Mouse (Mus musculus) MEL (cell line): Measurements from ENCODE around the gene Ints4. TPM values are rescaled to one million over a fixed set of nuclear protein-coding genes. Genes with fewer than 3 reads are reported as not detected.

ENCODE experiments used
- DNase-seq: peaks from one replicate; pipeline ENCODE4 v3.0.0; 2011; ENCODE audit warnings: low read depth, low spot score
- H3K27ac ChIP-seq: 2 replicates; pipeline ENCODE4 v1.5.1; 2012; ENCODE audit warnings: low read depth, mild to moderate bottlenecking, control low read depth, low read length, moderate library complexity; ENCODE audit not compliant: control insufficient read depth
- H3K27me3 ChIP-seq, 2 experiments: fragments of 150-350 bp in 1 of 2; sonication (generic) in 1 of 2; 2 replicates each; pipeline ENCODE4 v1.6.1; 2012; ENCODE audit warnings: low read length in 2 of 2, mild to moderate bottlenecking in 2 of 2, improper control_type of control experiment in 1 of 2, moderate library complexity in 1 of 2; ENCODE audit not compliant: insufficient read depth in 2 of 2, control insufficient read depth in 1 of 2
- H3K36me3 ChIP-seq, 2 experiments: 2 replicates each; pipeline ENCODE4 v1.6.1; 2012 to 2014; ENCODE audit warnings: low read length in 2 of 2, improper control_type of control experiment in 1 of 2, inconsistent platforms in 1 of 2, mild to moderate bottlenecking in 1 of 2; ENCODE audit not compliant: insufficient read depth in 2 of 2, control insufficient read depth in 1 of 2
- H3K4me1 ChIP-seq, 2 experiments: fragments of 150-350 bp in 1 of 2; sonication (generic) in 1 of 2; 2 replicates each; pipeline ENCODE4 v1.6.1; 2012; ENCODE audit warnings: low read length in 2 of 2, improper control_type of control experiment in 1 of 2, mild to moderate bottlenecking in 1 of 2; ENCODE audit not compliant: insufficient read depth in 2 of 2, control insufficient read depth in 1 of 2
- H3K4me3 ChIP-seq, 2 experiments: fragments of 150-350 bp in 1 of 2; sonication (generic) in 1 of 2; 2 replicates each; pipeline ENCODE4 v1.5.1; 2012; ENCODE audit warnings: low read depth in 2 of 2, low read length in 2 of 2, mild to moderate bottlenecking in 2 of 2, moderate library complexity in 2 of 2, control low read depth in 1 of 2, improper control_type of control experiment in 1 of 2; ENCODE audit not compliant: control insufficient read depth in 1 of 2, insufficient read depth in 1 of 2
- H3K79me2 ChIP-seq: 2 replicates; pipeline ENCODE4 v1.6.1; 2012; ENCODE audit warnings: mild to moderate bottlenecking, low read length, moderate library complexity; ENCODE audit not compliant: control insufficient read depth, poor library complexity, insufficient read depth
- H3K9ac ChIP-seq: 2 replicates; pipeline ENCODE4 v1.6.1; 2012; ENCODE audit warnings: low read depth, mild to moderate bottlenecking, control low read depth, low read length, moderate library complexity; ENCODE audit not compliant: control insufficient read depth, poor library complexity, severe bottlenecking
- H3K9me3 ChIP-seq: fragments of 150-350 bp; sonication (generic); replicated peaks from 2 replicates; pipeline ENCODE4 v1.6.1; 2012; ENCODE audit warnings: mild to moderate bottlenecking, low read length, improper control_type of control experiment, moderate library complexity; ENCODE audit not compliant: insufficient read depth
- CHD2 ChIP-seq: IDR thresholded peaks from 2 replicates; pipeline ENCODE4 v1.6.1; 2011; ENCODE audit warnings: low read length, improper control_type of control experiment
- ELF1 ChIP-seq: IDR thresholded peaks from 2 replicates; pipeline ENCODE4 v1.6.1; 2014; ENCODE audit warnings: low read depth, mild to moderate bottlenecking, inconsistent platforms, low read length, improper control_type of control experiment, moderate library complexity
- EP300 ChIP-seq, 2 experiments: IDR thresholded peaks; 2 replicates each; pipeline ENCODE4 v1.6.1; 2011; ENCODE audit warnings: improper control_type of control experiment in 2 of 2, low read length in 2 of 2, low read depth in 1 of 2, mild to moderate bottlenecking in 1 of 2
- HCFC1 ChIP-seq: IDR thresholded peaks from 2 replicates; pipeline ENCODE4 v1.6.1; 2012; ENCODE audit warnings: low read depth, mild to moderate bottlenecking, inconsistent platforms, low read length, improper control_type of control experiment, moderate library complexity
- JUND ChIP-seq: IDR thresholded peaks from 2 replicates; pipeline ENCODE4 v1.6.1; 2011; ENCODE audit warnings: low read depth, mild to moderate bottlenecking, improper control_type of control experiment, low read length
- MAFK ChIP-seq: IDR thresholded peaks from 2 replicates; pipeline ENCODE4 v1.6.1; 2011; ENCODE audit warnings: low read depth, mild to moderate bottlenecking, low read length, improper control_type of control experiment, borderline replicate concordance
- MAX ChIP-seq: IDR thresholded peaks from 2 replicates; pipeline ENCODE4 v1.6.1; 2011; ENCODE audit warnings: low read length, improper control_type of control experiment
- MAZ ChIP-seq: IDR thresholded peaks from 2 replicates; pipeline ENCODE4 v1.6.1; 2012; ENCODE audit warnings: low read depth, mild to moderate bottlenecking, inconsistent platforms, low read length, improper control_type of control experiment
- MEF2A ChIP-seq: IDR thresholded peaks from 2 replicates; pipeline ENCODE4 v1.6.1; 2014; ENCODE audit warnings: low read depth, mild to moderate bottlenecking, inconsistent platforms, low read length, improper control_type of control experiment; ENCODE audit not compliant: poor library complexity, insufficient replicate concordance, severe bottlenecking; ENCODE audit errors: extremely low read depth
- MXI1 ChIP-seq: IDR thresholded peaks from 2 replicates; pipeline ENCODE4 v1.6.1; 2011; ENCODE audit warnings: mild to moderate bottlenecking, low read depth, low read length, improper control_type of control experiment
- MYC ChIP-seq: IDR thresholded peaks from 2 replicates; pipeline ENCODE4 v1.6.1; 2011; ENCODE audit warnings: low read depth, mild to moderate bottlenecking, low read length, improper control_type of control experiment, moderate library complexity
- NELFE ChIP-seq: IDR thresholded peaks from 2 replicates; pipeline ENCODE4 v1.6.1; 2011; ENCODE audit warnings: low read depth, low read length, improper control_type of control experiment
- NRF1 ChIP-seq: IDR thresholded peaks from 2 replicates; pipeline ENCODE4 v1.6.1; 2014; ENCODE audit warnings: low read depth, mild to moderate bottlenecking, inconsistent platforms, low read length, improper control_type of control experiment, moderate library complexity; ENCODE audit not compliant: poor library complexity, insufficient read depth, severe bottlenecking
- POLR2A ChIP-seq, 2 experiments: IDR thresholded peaks; 2 replicates each; pipeline ENCODE4 v1.6.1; 2011 to 2012; ENCODE audit warnings: low read length in 2 of 2, mild to moderate bottlenecking in 2 of 2, control low read depth in 1 of 2, improper control_type of control experiment in 1 of 2, low read depth in 1 of 2, moderate library complexity in 1 of 2; ENCODE audit not compliant: control insufficient read depth in 1 of 2, insufficient read depth in 1 of 2, poor library complexity in 1 of 2
- POLR2AphosphoS2 ChIP-seq: IDR thresholded peaks from 2 replicates; pipeline ENCODE4 v1.6.1; 2011; ENCODE audit warnings: low read length, improper control_type of control experiment
- SIN3A ChIP-seq: IDR thresholded peaks from 2 replicates; pipeline ENCODE4 v1.6.1; 2012; ENCODE audit warnings: low read length, improper control_type of control experiment, inconsistent platforms
- SMC3 ChIP-seq: IDR thresholded peaks from 2 replicates; pipeline ENCODE4 v1.6.1; 2011; ENCODE audit warnings: low read depth, low read length, improper control_type of control experiment
- TBP ChIP-seq: IDR thresholded peaks from 2 replicates; pipeline ENCODE4 v1.8.0; 2011; ENCODE audit warnings: low read depth, low read length, improper control_type of control experiment
- TCF12 ChIP-seq: IDR thresholded peaks from 2 replicates; pipeline ENCODE4 v1.6.1; 2014; ENCODE audit warnings: low read depth, mild to moderate bottlenecking, inconsistent platforms, low read length, improper control_type of control experiment, moderate library complexity
- UBTF ChIP-seq: IDR thresholded peaks from 2 replicates; pipeline ENCODE4 v1.6.1; 2012; ENCODE audit warnings: low read depth, mild to moderate bottlenecking, inconsistent platforms, low read length, improper control_type of control experiment, moderate library complexity, borderline replicate concordance; ENCODE audit not compliant: insufficient read depth
- USF1 ChIP-seq: IDR thresholded peaks from 2 replicates; pipeline ENCODE4 v1.6.1; 2014; ENCODE audit warnings: low read depth, mild to moderate bottlenecking, inconsistent platforms, low read length, improper control_type of control experiment, moderate library complexity
- USF2 ChIP-seq, 2 experiments: IDR thresholded peaks; 2 replicates each; pipeline ENCODE4 v1.6.1; 2011 to 2012; ENCODE audit warnings: improper control_type of control experiment in 2 of 2, low read length in 2 of 2, borderline replicate concordance in 1 of 2, inconsistent platforms in 1 of 2, low read depth in 1 of 2, mild to moderate bottlenecking in 1 of 2; ENCODE audit not compliant: insufficient read depth in 1 of 2
- ZKSCAN1 ChIP-seq: IDR thresholded peaks from 2 replicates; pipeline ENCODE4 v1.6.1; 2012; ENCODE audit warnings: low read depth, mild to moderate bottlenecking, inconsistent platforms, low read length, improper control_type of control experiment, moderate library complexity
- ZMIZ1 ChIP-seq: IDR thresholded peaks from 2 replicates; pipeline ENCODE4 v1.6.1; 2012; ENCODE audit warnings: low read depth, mild to moderate bottlenecking, inconsistent platforms, low read length, improper control_type of control experiment, moderate library complexity
- ZNF384 ChIP-seq: IDR thresholded peaks from 2 replicates; pipeline ENCODE4 v1.6.1; 2012; ENCODE audit warnings: low read depth, mild to moderate bottlenecking, inconsistent platforms, low read length, improper control_type of control experiment
- polyA plus RNA-seq, 2 experiments: library from polyadenylated mRNA; stranded (reverse) in 1 of 2; unstranded in 1 of 2; fragments of >175 nt in 1 of 2; fragments of >200 nt in 1 of 2; gene quantifications; 2 replicates each; pipeline versions ENCODE4 v1.2.1 to v1.2.4; 2012; ENCODE audit warnings: low replicate concordance in 2 of 2, low read depth in 1 of 2; ENCODE audit not compliant: insufficient read length in 2 of 2, insufficient read depth in 1 of 2, missing spikeins in 1 of 2
- total RNA-seq: library from RNA; depleted of rRNA; stranded (reverse); fragments of 300-350 nt; gene quantifications from 2 replicates; pipeline ENCODE4 v1.2.3, GENCODE M21; 2012

Ints4 gene
- total and polyA plus RNA-seq, 3 experiments, result 53.7 to 73.9 TPM; not detected in 1

DNA sequence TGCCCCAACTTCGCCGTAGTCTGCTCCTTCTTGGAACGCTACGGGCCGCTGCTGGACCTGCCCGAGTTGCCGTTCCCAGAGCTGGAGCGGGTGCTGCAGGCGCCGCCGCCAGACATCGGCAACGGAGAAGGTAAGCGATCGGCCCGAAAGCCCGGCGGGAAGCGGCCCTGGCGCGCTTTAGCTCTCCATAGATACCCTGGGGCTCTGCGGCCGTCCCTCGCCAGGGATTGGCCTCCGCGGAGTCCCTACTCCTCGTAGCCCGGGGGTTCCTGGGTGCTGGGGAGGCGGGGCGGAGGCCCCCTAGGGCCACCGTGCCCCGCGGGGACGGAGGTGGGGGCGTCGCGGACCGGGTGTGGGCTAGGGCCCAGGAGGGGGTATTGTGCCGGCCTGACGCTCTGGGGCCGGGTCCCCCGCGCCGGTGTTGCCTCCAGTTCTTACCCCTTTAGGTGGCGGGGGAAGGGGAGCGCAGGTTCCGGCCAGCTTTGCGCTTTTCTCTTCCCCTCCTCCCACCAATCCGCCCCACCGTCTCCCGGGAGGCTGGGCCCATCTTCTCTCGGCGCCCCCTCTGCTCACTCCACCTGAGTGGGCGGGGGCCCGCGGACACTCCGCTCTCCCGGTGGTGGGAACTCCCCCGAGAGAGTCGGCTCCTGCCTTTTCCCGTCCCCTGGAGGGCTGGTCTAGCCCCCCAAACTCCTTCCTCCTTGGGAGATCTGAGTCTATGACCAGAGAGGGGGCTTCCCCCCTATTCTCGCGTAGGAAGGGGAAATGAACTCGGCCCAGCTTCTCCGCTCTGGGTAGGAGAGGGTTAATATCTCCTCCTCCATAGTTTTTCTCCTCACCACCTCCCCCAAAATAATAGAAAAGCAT lies 99.5 kb downstream of the Ints4 start:
- peaks cover 3% of the 10 kb centered on the region in 2 experiments; a peak in 3 of 4 replicates for H3K4me1 ChIP-seq
- H3K79me2 ChIP-seq, result peaks cover 39% of the 10 kb centered on the region
- peak overlapping the region; percentile 99 for H3K9ac ChIP-seq
- H3K9me3 ChIP-seq, result no peaks in the 10 kb centered on the region
- peaks cover 0 to 6% of the 10 kb centered on the region in 2 experiments; a peak in 2 of 4 replicates for H3K36me3 ChIP-seq
- H3K4me3 ChIP-seq, result peak overlapping the region; percentile 86 to 98
- H3K27ac ChIP-seq, result peak overlapping the region; percentile 68
- H3K27me3 ChIP-seq, result no peaks in the 10 kb centered on the region
- peak; percentile 71 for DNase-seq
- TF ChIP-seq MEF2A (no peak), POLR2A (IDR thresholded peaks at IDR 0.05; ENCODE audit: control insufficient read depth in 1 of 2, insufficient read depth in 1 of 2, low read depth in 1 of 2, low read length in 2 of 2, poor library complexity in 1 of 2) (peak in 1 of 2 experiments; percentile 59; a peak in 1 of 4 replicates), USF2 (IDR thresholded peaks at IDR 0.05; ENCODE audit: borderline replicate concordance in 1 of 2, insufficient read depth in 1 of 2, low read depth in 1 of 2, low read length in 2 of 2) (no peak), ZKSCAN1 (no peak), ZNF384 (no peak), POLR2AphosphoS2 (no peak), NELFE (peak; percentile 5; the same call in 1 of the 2 replicates), USF1 (no peak)

GRCm38 (mm10) chr7:97580843-97581214 lies 100.1 kb downstream of the Ints4 start:
- peaks cover 40% of the 10 kb centered on the region for H3K79me2 ChIP-seq
- H3K27ac ChIP-seq, result peak overlapping the region; percentile 68
- no peaks in the 10 kb centered on the region for H3K9me3 ChIP-seq
- DNase-seq, result peak; percentile 96
- no peaks in the 10 kb centered on the region for H3K27me3 ChIP-seq
- peaks cover 0 to 10% of the 10 kb centered on the region in 2 experiments; a peak in 2 of 4 replicates for H3K36me3 ChIP-seq
- peak overlapping the region; percentile 99 for H3K9ac ChIP-seq
- TF ChIP-seq MAX (peak; percentile 72; the same call in 1 of the 2 replicates), TCF12 (peak; percentile 67), MAZ (peak; percentile 57; the same call in 1 of the 2 replicates), SMC3 (no peak), MXI1 (peak; percentile 79), POLR2AphosphoS2 (peak; percentile 65), USF1 (no peak), EP300 (IDR thresholded peaks at IDR 0.05; ENCODE audit: low read depth in 1 of 2, low read length in 2 of 2) (no peak), UBTF (peak; percentile 84; the same call in 1 of the 2 replicates), SIN3A (peak; percentile 93), JUND (no peak), CHD2 (peak; percentile 58), ELF1 (peak; percentile 75), POLR2A (IDR thresholded peaks at IDR 0.05; ENCODE audit: control insufficient read depth in 1 of 2, insufficient read depth in 1 of 2, low read depth in 1 of 2, low read length in 2 of 2, poor library complexity in 1 of 2) (peak; percentile 59 to 79; a peak in 3 of 4 replicates), MAFK (no peak), USF2 (IDR thresholded peaks at IDR 0.05; ENCODE audit: borderline replicate concordance in 1 of 2, insufficient read depth in 1 of 2, low read depth in 1 of 2, low read length in 2 of 2) (no peak), HCFC1 (peak; percentile 71), NELFE (peak; percentile 58; the same call in 1 of the 2 replicates), TBP (peak; percentile 92), ZMIZ1 (peak; percentile 71; the same call in 1 of the 2 replicates), NRF1 (peak; percentile 94), MYC (peak; percentile 68)
- peaks cover 3 to 5% of the 10 kb centered on the region in 2 experiments; a peak in 3 of 4 replicates for H3K4me1 ChIP-seq
- peak overlapping the region; percentile 86 to 98 for H3K4me3 ChIP-seq
